Mouse (Mus musculus) lung, postnatal 4 days (tissue): ENCODE measurements around the gene Olfr1414.
"Not testable (repeated sequence)": the region's sequence is repeated elsewhere in the genome, so short reads cannot be mapped to it uniquely, and the experiment has no call there.

ENCODE experiments used
- DNase-seq, 2 experiments: peaks; one replicate each; pipeline ENCODE4 v3.0.0; 2021

Gene Olfr1414

GRCm38 (mm10) chr1:92518561-92518960 lies at the start of gene Olfr1414:
Olfr1414 (minus strand) TSS chr1:92518661.
- no peak for DNase-seq

GRCm38 (mm10) chr1:92545929-92546328 lies 27.5 kb upstream of the Olfr1414 start:
- no peak for DNase-seq

GRCm38 (mm10) chr1:92539071-92539470 lies 20.6 kb upstream of the Olfr1414 start:
- no peak for DNase-seq

- DNase-seq = no peak
Measured at GRCm38 (mm10) chr1:92536972-92537371, 18.5 kb upstream of the Olfr1414 start.

GRCm38 (mm10) chr1:92523764-92524163 lies 5.3 kb upstream of the Olfr1414 start:
- DNase-seq = no peak

GRCm38 (mm10) chr1:92521376-92521775 lies 2.9 kb upstream of the Olfr1414 start:
- DNase-seq = peak; percentile 27 to 36

- DNase-seq = no peak
Measured at GRCm38 (mm10) chr1:92519046-92519445, 585 bp upstream of the Olfr1414 start.

- no peak for DNase-seq
Measured at GRCm38 (mm10) chr1:92515390-92515789, 3.1 kb downstream of the Olfr1414 start.

GRCm38 (mm10) chr1:92511646-92512045 lies 6.8 kb downstream of the Olfr1414 start:
- DNase-seq = not testable (repeated sequence)

GRCm38 (mm10) chr1:92496001-92496400 lies 22.5 kb downstream of the Olfr1414 start, which contains the start of gene Olfr1415:
Olfr1415 (minus strand) TSS chr1:92496101.
- no peak for DNase-seq

- DNase-seq = no peak
Measured at GRCm38 (mm10) chr1:92485013-92485412, 33.4 kb downstream of the Olfr1414 start, which contains the start of gene Olfr1416. Olfr1416 (minus strand) TSS chr1:92485113.

GRCm38 (mm10) chr1:92474066-92474578 lies 44.3 kb downstream of the Olfr1414 start:
- DNase-seq = no peak

GRCm38 (mm10) chr1:92473165-92474041 lies 45.1 kb downstream of the Olfr1414 start, which contains the start of gene Ndufa10:
Ndufa10 (minus strand) TSS chr1:92473860.
- DNase-seq = peak; percentile 93 to 96

GRCm38 (mm10) chr1:92468891-92469290 lies 49.6 kb downstream of the Olfr1414 start:
- no peak for DNase-seq

GRCm38 (mm10) chr1:92458416-92458815 lies 60.0 kb downstream of the Olfr1414 start:
- DNase-seq = no peak

- DNase-seq = no peak
Measured at GRCm38 (mm10) chr1:92457758-92458157, 60.7 kb downstream of the Olfr1414 start.
